Mouse (Mus musculus) regulatory T cell (primary cell): ENCODE measurements around the gene Herc3.

ENCODE experiments used
- in situ Hi-C: fragments of 300-600 bp; cut with MboI, MseI; formaldehyde crosslinking; loops from one replicate; pipeline ENCODE4 v1.15.1; 2025; ENCODE audit warnings: high pct_unique_total_duplicates

Herc3 gene

DNA sequence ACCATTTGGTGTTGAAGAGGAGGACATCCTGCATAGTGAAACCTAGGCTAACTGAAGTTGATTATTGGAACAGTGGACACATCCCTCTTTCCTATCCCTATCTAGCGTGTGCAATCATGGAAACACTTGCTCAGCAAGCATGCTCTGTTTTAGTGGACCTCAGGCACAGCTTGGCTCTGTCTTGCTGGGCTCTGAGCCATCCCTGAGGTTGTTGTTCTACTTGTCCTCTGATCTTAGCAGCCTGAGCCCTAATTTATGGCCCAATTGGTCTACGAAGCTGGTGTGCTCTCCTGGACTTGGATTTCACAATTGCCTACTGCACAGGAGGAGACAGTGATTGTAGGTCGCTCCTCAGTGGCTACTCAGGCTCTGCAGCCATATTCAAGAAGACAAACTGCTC, 137.0 kb downstream of the Herc3 start:
- in situ Hi-C loops = no loop called here
